Mouse (Mus musculus) megakaryocyte, embryonic 14.5 days (primary cell): ENCODE measurements around the gene Col23a1.

ENCODE experiments used
- FLI1 ChIP-seq: IDR thresholded peaks from 2 replicates; pipeline ENCODE4 v1.6.1; 2012; ENCODE audit warnings: low read length, inconsistent platforms, mixed read lengths
- GATA1 ChIP-seq: IDR thresholded peaks from 3 replicates; pipeline ENCODE4 v1.6.1; 2012; ENCODE audit warnings: mixed read lengths, low read length, inconsistent platforms, borderline replicate concordance

DNA sequence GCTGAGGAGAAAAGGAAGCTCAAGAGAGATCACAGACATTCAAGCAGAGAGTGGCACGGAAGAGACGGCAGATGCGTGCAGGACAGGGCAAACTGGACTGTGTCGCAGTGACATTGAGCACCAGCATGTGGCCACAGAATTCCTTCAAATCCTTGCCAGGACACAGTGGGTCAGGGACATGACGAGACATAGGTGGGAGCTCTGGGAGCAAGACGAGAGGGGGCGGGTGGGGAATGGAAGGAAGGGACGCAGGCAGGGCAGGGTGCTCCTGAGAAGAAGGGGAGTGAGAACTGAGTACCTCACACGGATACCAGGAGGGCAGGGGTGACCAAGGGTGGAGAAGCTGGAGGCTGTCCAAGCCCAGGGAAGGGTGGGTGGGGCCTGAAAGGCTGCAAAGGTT lies 61.4 kb downstream of the Col23a1 start:
- TF ChIP-seq GATA1 (no peak), FLI1 (no peak)
